Mouse (Mus musculus): ENCODE measurements around the gene Dcst2. TPM values are rescaled to one million over a fixed set of nuclear protein-coding genes. Genes with fewer than 3 reads are reported as not detected.

The Dcst2 gene
- total and polyA plus RNA-seq, 2 experiments from 2014 or later, result 0.07 TPM; not detected in 1

DNA sequence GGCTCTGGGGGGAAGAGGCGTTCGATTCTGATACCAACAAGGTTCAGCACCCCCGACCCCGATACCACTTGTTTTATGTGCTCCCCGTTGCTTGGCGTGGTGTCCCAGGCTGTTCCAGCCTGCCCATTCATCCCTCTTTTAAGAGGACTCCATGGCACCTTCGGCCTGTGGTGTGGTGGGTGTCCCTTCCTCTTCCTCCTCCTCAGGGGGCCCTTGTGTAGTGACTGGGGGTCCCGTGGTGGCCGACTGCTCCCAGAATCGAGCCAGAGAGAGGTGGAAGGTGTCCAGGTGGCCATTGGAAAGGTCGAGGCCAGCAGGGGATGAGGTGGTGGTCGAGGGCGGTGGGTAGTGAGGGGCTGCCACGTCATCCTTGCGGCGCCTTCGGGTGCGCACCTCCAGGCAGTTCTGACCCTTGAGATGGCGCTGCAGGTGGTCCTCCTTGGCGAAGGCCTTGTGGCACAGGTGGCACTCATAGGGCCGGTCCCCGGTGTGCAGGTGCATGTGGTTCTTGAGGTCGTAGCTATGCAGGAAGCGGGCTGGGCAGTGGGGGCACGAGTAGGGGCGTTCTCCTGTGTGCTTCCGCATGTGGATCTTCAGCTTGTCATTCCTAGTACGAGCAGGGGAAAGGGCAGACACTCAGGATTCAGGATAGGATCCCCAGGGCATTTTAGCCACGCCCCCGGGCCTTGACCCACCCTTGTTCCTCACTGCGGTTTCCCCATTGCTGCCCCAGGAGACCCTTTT lies 17.8 kb downstream of the Dcst2 start:
- H3K27me3 ChIP-seq (ENCODE audit: control insufficient read depth, insufficient read depth, low read length), result no peaks in the 10 kb centered on the region
- WGBS, result 88% methylated on average over 31 of the region's 31 CpGs
- no peak overlapping the region for H3K4me2 ChIP-seq (ENCODE audit: low read depth, low read length)
- DNase-seq (ENCODE audit: low spot score), result no peak
- peaks cover 6% of the 10 kb centered on the region; the same call in 1 of the 2 replicates for H3K4me1 ChIP-seq (ENCODE audit: control insufficient read depth, insufficient read depth)
- no peaks in the 10 kb centered on the region for H3K9me3 ChIP-seq (replicated peaks; ENCODE audit: control insufficient read depth, low read length)
- H3K4me3 ChIP-seq (ENCODE audit: low read depth, low read length), result no peak overlapping the region
- no peak for ATAC-seq (ENCODE audit: insufficient read depth, low read depth)
- H3K36me3 ChIP-seq (replicated peaks; ENCODE audit: control insufficient read depth, insufficient read depth, low read length), result peaks cover 11% of the 10 kb centered on the region
- no peak overlapping the region for H3K27ac ChIP-seq (ENCODE audit: low read depth)
- TF ChIP-seq CTCF (IDR thresholded peaks at IDR 0.05; ENCODE audit: low read depth), result no peak
- no peak for TF ChIP-seq EP300 (IDR thresholded peaks at IDR 0.05; ENCODE audit: low read depth)
- no peak overlapping the region for H3K9ac ChIP-seq (replicated peaks; ENCODE audit: low read depth, low read length)

DNA sequence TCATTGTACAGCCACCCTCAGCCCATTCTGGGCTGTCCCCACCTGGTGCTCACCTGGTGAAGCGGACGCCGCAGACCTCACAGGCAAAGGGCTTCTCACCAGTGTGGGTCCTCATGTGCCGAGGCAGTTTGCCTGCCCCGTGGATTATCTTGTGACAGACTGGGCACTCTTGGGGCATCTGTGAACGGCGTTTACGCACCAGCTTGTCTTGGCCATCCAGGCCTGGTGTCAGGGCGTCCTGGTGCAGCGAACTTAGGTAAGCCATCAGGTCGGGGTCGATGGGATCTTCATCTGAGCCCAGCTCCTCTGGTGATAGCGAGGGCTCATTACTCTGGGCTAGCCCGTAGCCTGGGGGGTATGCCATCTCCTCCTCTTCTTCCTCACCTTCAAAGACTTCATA lies 18.5 kb downstream of the Dcst2 start:
- no peak overlapping the region for H3K27ac ChIP-seq (ENCODE audit: low read depth)
- no peak overlapping the region for H3K9ac ChIP-seq (replicated peaks; ENCODE audit: low read depth, low read length)
- TF ChIP-seq EP300 (IDR thresholded peaks at IDR 0.05; ENCODE audit: low read depth) (no peak), CTCF (IDR thresholded peaks at IDR 0.05; ENCODE audit: low read depth) (no peak)
- H3K4me3 ChIP-seq (ENCODE audit: low read depth, low read length), result no peak overlapping the region
- H3K36me3 ChIP-seq (replicated peaks; ENCODE audit: control insufficient read depth, insufficient read depth, low read length), result peaks cover 11% of the 10 kb centered on the region
- WGBS, result 94% methylated on average over 14 of the region's 14 CpGs
- ATAC-seq (ENCODE audit: insufficient read depth, low read depth) (no peak), DNase-seq (ENCODE audit: low spot score) (no peak)
- no peaks in the 10 kb centered on the region for H3K27me3 ChIP-seq (ENCODE audit: control insufficient read depth, insufficient read depth, low read length)
- no peak overlapping the region for H3K4me2 ChIP-seq (ENCODE audit: low read depth, low read length)
- H3K4me1 ChIP-seq (ENCODE audit: control insufficient read depth, insufficient read depth), result peaks cover 6% of the 10 kb centered on the region; the same call in 1 of the 2 replicates
- H3K9me3 ChIP-seq (replicated peaks; ENCODE audit: control insufficient read depth, low read length), result no peaks in the 10 kb centered on the region

GRCm38 (mm10) chr3:89380711-89381110 lies 18.9 kb downstream of the Dcst2 start:
- Histone ChIP-seq H3K4me3 (ENCODE audit: low read depth, low read length) (no peak overlapping the region), H3K4me1 (ENCODE audit: control insufficient read depth, insufficient read depth) (peaks cover 6% of the 10 kb centered on the region; the same call in 1 of the 2 replicates), H3K9me3 (replicated peaks; ENCODE audit: control insufficient read depth, low read length) (no peaks in the 10 kb centered on the region), H3K27ac (ENCODE audit: low read depth) (no peak overlapping the region), H3K27me3 (ENCODE audit: control insufficient read depth, insufficient read depth, low read length) (no peaks in the 10 kb centered on the region), H3K9ac (replicated peaks; ENCODE audit: low read depth, low read length) (no peak overlapping the region), H3K36me3 (replicated peaks; ENCODE audit: control insufficient read depth, insufficient read depth, low read length) (peaks cover 11% of the 10 kb centered on the region), H3K4me2 (ENCODE audit: low read depth, low read length) (no peak overlapping the region)
- ATAC-seq (ENCODE audit: insufficient read depth, low read depth) (no peak), DNase-seq (ENCODE audit: low spot score) (no peak)
- TF ChIP-seq EP300 (IDR thresholded peaks at IDR 0.05; ENCODE audit: low read depth) (no peak), CTCF (IDR thresholded peaks at IDR 0.05; ENCODE audit: low read depth) (no peak)
- 93% methylated on average over 18 of the region's 18 CpGs for WGBS

GRCm38 (mm10) chr3:89381233-89381632 lies 19.5 kb downstream of the Dcst2 start:
- no peak for DNase-seq (ENCODE audit: low spot score)
- Histone ChIP-seq H3K9ac (replicated peaks; ENCODE audit: low read depth, low read length) (no peak overlapping the region), H3K4me3 (ENCODE audit: low read depth, low read length) (no peak overlapping the region), H3K9me3 (replicated peaks; ENCODE audit: control insufficient read depth, low read length) (no peaks in the 10 kb centered on the region), H3K36me3 (replicated peaks; ENCODE audit: control insufficient read depth, insufficient read depth, low read length) (peaks cover 11% of the 10 kb centered on the region), H3K4me2 (ENCODE audit: low read depth, low read length) (no peak overlapping the region), H3K27me3 (ENCODE audit: control insufficient read depth, insufficient read depth, low read length) (no peaks in the 10 kb centered on the region), H3K27ac (ENCODE audit: low read depth) (no peak overlapping the region), H3K4me1 (ENCODE audit: control insufficient read depth, insufficient read depth) (peaks cover 6% of the 10 kb centered on the region; the same call in 1 of the 2 replicates)
- ATAC-seq (ENCODE audit: insufficient read depth, low read depth), result no peak
- TF ChIP-seq EP300 (IDR thresholded peaks at IDR 0.05; ENCODE audit: low read depth) (no peak), CTCF (IDR thresholded peaks at IDR 0.05; ENCODE audit: low read depth) (no peak)
- 87% methylated on average over 11 of the region's 11 CpGs for WGBS

DNA sequence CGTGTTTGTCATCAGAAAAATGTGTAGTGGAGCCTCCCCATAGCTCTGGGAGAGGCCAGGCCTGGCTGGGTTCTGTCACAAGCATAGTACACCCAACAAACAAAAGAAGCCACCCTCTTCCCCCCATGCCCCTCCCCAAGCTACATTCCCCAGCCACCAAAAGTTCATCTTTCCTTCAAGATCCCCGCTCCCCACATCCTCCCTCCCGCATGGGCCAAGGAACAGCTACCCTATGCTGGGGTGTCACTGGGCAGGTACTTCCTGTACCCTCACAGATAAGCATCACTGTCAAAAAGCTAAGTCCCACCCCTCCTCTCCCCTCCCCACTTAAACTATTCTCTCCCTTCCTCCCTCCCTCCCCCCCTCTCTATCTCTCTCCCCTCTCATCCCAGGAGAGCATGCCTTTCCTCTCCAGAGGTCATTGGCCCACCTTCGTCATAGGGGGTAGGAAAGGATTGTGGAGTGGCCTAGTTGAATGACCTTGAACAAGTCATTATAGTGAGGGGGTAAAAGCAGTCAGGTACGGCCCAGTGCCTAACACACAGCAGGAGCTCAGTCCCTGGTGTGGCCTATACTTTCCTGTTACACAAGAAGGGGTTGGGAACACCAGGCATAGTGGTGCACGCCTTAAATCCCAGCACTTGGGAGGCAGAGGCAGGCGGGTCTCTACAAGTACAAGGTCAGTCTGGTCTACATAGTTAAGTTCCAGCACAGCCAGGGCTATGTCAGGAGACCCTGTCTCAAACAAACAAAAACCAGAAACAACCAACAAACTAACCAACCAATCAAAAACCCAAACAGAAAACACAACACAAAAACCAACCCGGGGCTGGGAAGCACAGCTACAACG lies 20.5 kb downstream of the Dcst2 start:
- no peak overlapping the region for H3K27ac ChIP-seq (ENCODE audit: low read depth)
- no peak overlapping the region for H3K9ac ChIP-seq (replicated peaks; ENCODE audit: low read depth, low read length)
- no peaks in the 10 kb centered on the region for H3K9me3 ChIP-seq (replicated peaks; ENCODE audit: control insufficient read depth, low read length)
- H3K4me2 ChIP-seq (ENCODE audit: low read depth, low read length), result no peak overlapping the region
- TF ChIP-seq EP300 (IDR thresholded peaks at IDR 0.05; ENCODE audit: low read depth), result no peak
- TF ChIP-seq CTCF (IDR thresholded peaks at IDR 0.05; ENCODE audit: low read depth), result no peak
- peaks cover 11% of the 10 kb centered on the region for H3K36me3 ChIP-seq (replicated peaks; ENCODE audit: control insufficient read depth, insufficient read depth, low read length)
- WGBS, result 84% methylated on average over 9 of the region's 9 CpGs
- ATAC-seq (ENCODE audit: insufficient read depth, low read depth) (no peak), DNase-seq (ENCODE audit: low spot score) (no peak)
- H3K27me3 ChIP-seq (ENCODE audit: control insufficient read depth, insufficient read depth, low read length), result no peaks in the 10 kb centered on the region
- no peak overlapping the region for H3K4me3 ChIP-seq (ENCODE audit: low read depth, low read length)
- H3K4me1 ChIP-seq (ENCODE audit: control insufficient read depth, insufficient read depth), result peaks cover 6% of the 10 kb centered on the region; the same call in 1 of the 2 replicates

All from heart, postnatal 0 days (tissue).